Mouse (Mus musculus): ENCODE results near the gene Tmem72. TPM values are rescaled to one million over a fixed set of nuclear protein-coding genes. Genes with fewer than 3 reads are reported as not detected.
A peak's percentile ranks its signal among the peaks of the same experiment; 100 is the strongest.

Gene Tmem72
- total RNA-seq (2021) = 0.04 and 0.08 TPM in 2 replicates
- long read RNA-seq, experiment 1 = 0 reads
- long read RNA-seq, experiment 2 = 0 reads

- DNase-seq = peak; percentile 25
Observed at GRCm38 (mm10) chr6:116716666-116717065, at the start of gene Tmem72. Tmem72 (minus strand) TSS chr6:116716913.

GRCm38 (mm10) chr6:116764524-116764923 lies 47.8 kb upstream of the Tmem72 start:
- DNase-seq = no peak

- no peak for DNase-seq
Observed at GRCm38 (mm10) chr6:116762333-116762732, 45.6 kb upstream of the Tmem72 start.

- DNase-seq = no peak
Observed at GRCm38 (mm10) chr6:116760181-116760580, 43.5 kb upstream of the Tmem72 start.

GRCm38 (mm10) chr6:116756364-116756763 lies 39.7 kb upstream of the Tmem72 start:
- DNase-seq = no peak

- DNase-seq = no peak
Observed at GRCm38 (mm10) chr6:116738046-116738445, 21.3 kb upstream of the Tmem72 start.

- DNase-seq = no peak
Observed at GRCm38 (mm10) chr6:116735361-116735760, 18.6 kb upstream of the Tmem72 start.

GRCm38 (mm10) chr6:116733577-116733976 lies 16.9 kb upstream of the Tmem72 start:
- DNase-seq = no peak

GRCm38 (mm10) chr6:116724489-116725160 lies 7.9 kb upstream of the Tmem72 start:
- DNase-seq = no peak

GRCm38 (mm10) chr6:116718920-116719319 lies 2.2 kb upstream of the Tmem72 start:
- DNase-seq = no peak

GRCm38 (mm10) chr6:116718361-116718760 lies 1.6 kb upstream of the Tmem72 start:
- no peak for DNase-seq

GRCm38 (mm10) chr6:116717851-116718250 lies 1.1 kb upstream of the Tmem72 start:
- DNase-seq = no peak

GRCm38 (mm10) chr6:116715166-116715565 lies 1.5 kb downstream of the Tmem72 start:
- DNase-seq = peak; percentile 31

- no peak for DNase-seq
Observed at GRCm38 (mm10) chr6:116714576-116714975, 2.1 kb downstream of the Tmem72 start.

GRCm38 (mm10) chr6:116713966-116714365 lies 2.7 kb downstream of the Tmem72 start:
- DNase-seq = no peak

- no peak for DNase-seq
Observed at GRCm38 (mm10) chr6:116712503-116712902, 4.2 kb downstream of the Tmem72 start.

GRCm38 (mm10) chr6:116712062-116712461 lies 4.7 kb downstream of the Tmem72 start:
- no peak for DNase-seq

- no peak for DNase-seq
Observed at GRCm38 (mm10) chr6:116704320-116704719, 12.4 kb downstream of the Tmem72 start.

GRCm38 (mm10) chr6:116700821-116701220 lies 15.9 kb downstream of the Tmem72 start:
- DNase-seq = no peak

GRCm38 (mm10) chr6:116697896-116698425 lies 18.8 kb downstream of the Tmem72 start:
- no peak for DNase-seq

- no peak for DNase-seq
Observed at GRCm38 (mm10) chr6:116697413-116697812, 19.3 kb downstream of the Tmem72 start.

GRCm38 (mm10) chr6:116694346-116694745 lies 22.4 kb downstream of the Tmem72 start:
- DNase-seq = no peak

- DNase-seq = no peak
Observed at GRCm38 (mm10) chr6:116693639-116694038, 23.1 kb downstream of the Tmem72 start.

GRCm38 (mm10) chr6:116682317-116682716 lies 34.4 kb downstream of the Tmem72 start:
- DNase-seq = peak; percentile 31

Data from adrenal gland, postnatal 14 days (tissue).